Comparison of ENCODE assay signal across 9 mouse cellular contexts in genomic region chr2:43902403-43902973, GRCm38 (mm10).
DNase-seq lines count a peak whose midpoint lies in the region; ATAC-seq and TF ChIP-seq lines count a peak whose summit lies in the region.
"Had no signal": no experiment of that assay in that cellular context is flagged by ENCODE, and none has a peak within 500 bp of the region (broad histone marks: within the 10 kb centered on the region; RNA-seq: fewer than 3 reads in every experiment).

No protein-coding gene starts in this region.

- H3K27ac ChIP-seq in forebrain, postnatal 0 days (ENCODE audit: low read depth, low read length): no peak overlapping the region
- no peak overlapping the region for H3K27ac ChIP-seq in hindbrain, embryonic 10.5 days
- H3K27ac ChIP-seq in layer of hippocampus, adult 2 months: no peak overlapping the region
- H3K27ac ChIP-seq in lung, postnatal 0 days (ENCODE audit: low read length): no peak overlapping the region
- H3K27ac ChIP-seq: liver, embryonic 15.5 days had no signal

- TF ChIP-seq EP300 in lung, postnatal 0 days (IDR thresholded peaks at IDR 0.05): no peak

- peak; percentile 84 for ATAC-seq in G1E (ENCODE audit: extremely low read depth, insufficient number of reproducible peaks, low FRiP score, poor library complexity, severe bottlenecking)
- peak; percentile 92 for ATAC-seq in forebrain, postnatal 0 days
- peak; percentile 60 for ATAC-seq in lung, postnatal 0 days

- no peak for DNase-seq in G1E (ENCODE audit: low spot score)
- peak; percentile 47 for DNase-seq in cerebellum, adult 11 months
- peak; percentile 90 for DNase-seq in forebrain, postnatal 0 days
- DNase-seq in hindbrain, embryonic 10.5 days (ENCODE audit: low spot score): peak; percentile 70
- DNase-seq in layer of hippocampus, adult 2 months (ENCODE audit: low spot score in 2 of 2): peak; percentile 79
- peak; percentile 90 for DNase-seq in lung, postnatal 0 days (ENCODE audit: low spot score)
- peak; percentile 48 for DNase-seq in retina, adult 2 months (ENCODE audit: low read depth, low spot score)
- peak; percentile 73 for DNase-seq in thymus, postnatal 14 days

- WGBS in forebrain, postnatal 0 days: 11% methylated on average over 7 of the region's 7 CpGs
- WGBS in hindbrain, embryonic 10.5 days: 30% methylated on average over 7 of the region's 7 CpGs
- WGBS in lung, postnatal 0 days: 17% methylated on average over 7 of the region's 7 CpGs

- H3K27me3 ChIP-seq in G1E (ENCODE audit: insufficient read depth, low read length): no peaks in the 10 kb centered on the region
- no peaks in the 10 kb centered on the region for H3K27me3 ChIP-seq in forebrain, postnatal 0 days (ENCODE audit: insufficient read depth, low read length)
- no peaks in the 10 kb centered on the region for H3K27me3 ChIP-seq in hindbrain, embryonic 10.5 days (ENCODE audit: insufficient read depth, poor library complexity, severe bottlenecking)
- H3K27me3 ChIP-seq in lung, postnatal 0 days (replicated peaks; ENCODE audit: insufficient read depth, low read length): no peaks in the 10 kb centered on the region
- H3K27me3 ChIP-seq: liver, embryonic 15.5 days had no signal

- H3K36me3 ChIP-seq in G1E (replicated peaks): no peaks in the 10 kb centered on the region
- H3K36me3 ChIP-seq in forebrain, postnatal 0 days (ENCODE audit: insufficient read depth): no peaks in the 10 kb centered on the region
- H3K36me3 ChIP-seq in hindbrain, embryonic 10.5 days: no peaks in the 10 kb centered on the region
- H3K36me3 ChIP-seq in lung, postnatal 0 days (ENCODE audit: insufficient read depth, low read length): no peaks in the 10 kb centered on the region
- H3K36me3 ChIP-seq: liver, embryonic 15.5 days had no signal

- H3K4me2 ChIP-seq in forebrain, postnatal 0 days (ENCODE audit: low read depth): no peak overlapping the region
- H3K4me2 ChIP-seq in lung, postnatal 0 days (replicated peaks; ENCODE audit: low read depth, low read length): no peak overlapping the region
- H3K4me2 ChIP-seq: liver, embryonic 15.5 days had no signal

- TF ChIP-seq CTCF in G1E (IDR thresholded peaks at IDR 0.05; ENCODE audit: low read depth, low read length): peak; percentile 58
- TF ChIP-seq CTCF in forebrain, postnatal 0 days (IDR thresholded peaks at IDR 0.05; ENCODE audit: low read depth): peak; percentile 89
- peak; percentile 96 for TF ChIP-seq CTCF in layer of hippocampus, adult 2 months (conservative IDR thresholded peaks at IDR 0.05)
- TF ChIP-seq CTCF in lung, postnatal 0 days (IDR thresholded peaks at IDR 0.05): peak; percentile 86

- H3K4me1 ChIP-seq in G1E (ENCODE audit: insufficient read depth, low read depth, low read length): 0 out of 2 replicates have a peak, but pooled peaks cover 3% of the 10 kb centered on the region
- H3K4me1 ChIP-seq in forebrain, postnatal 0 days (ENCODE audit: insufficient read depth): no peaks in the 10 kb centered on the region
- no peaks in the 10 kb centered on the region for H3K4me1 ChIP-seq in hindbrain, embryonic 10.5 days (replicated peaks)
- H3K4me1 ChIP-seq in lung, postnatal 0 days (ENCODE audit: insufficient read depth, low read depth, low read length): no peaks in the 10 kb centered on the region
- H3K4me1 ChIP-seq: liver, embryonic 15.5 days had no signal

- no peak overlapping the region for H3K4me3 ChIP-seq in G1E (ENCODE audit: low read depth, low read length)
- H3K4me3 ChIP-seq in forebrain, postnatal 0 days (ENCODE audit: low read depth, low read length): no peak overlapping the region
- no peak overlapping the region for H3K4me3 ChIP-seq in hindbrain, embryonic 10.5 days
- H3K4me3 ChIP-seq in layer of hippocampus, adult 2 months: no peak overlapping the region
- no peak overlapping the region for H3K4me3 ChIP-seq in lung, postnatal 0 days (ENCODE audit: low read depth, low read length)
- H3K4me3 ChIP-seq: liver, embryonic 15.5 days had no signal

- no peaks in the 10 kb centered on the region for H3K9me3 ChIP-seq in G1E (replicated peaks)
- H3K9me3 ChIP-seq in forebrain, postnatal 0 days (ENCODE audit: low read length): no peaks in the 10 kb centered on the region
- no peaks in the 10 kb centered on the region for H3K9me3 ChIP-seq in hindbrain, embryonic 10.5 days
- no peaks in the 10 kb centered on the region for H3K9me3 ChIP-seq in lung, postnatal 0 days (ENCODE audit: low read length)
- H3K9me3 ChIP-seq: liver, embryonic 15.5 days had no signal

- H3K9ac ChIP-seq in forebrain, postnatal 0 days: no peak overlapping the region
- H3K9ac ChIP-seq in lung, postnatal 0 days (replicated peaks; ENCODE audit: low read depth): no peak overlapping the region
- H3K9ac ChIP-seq: liver, embryonic 15.5 days had no signal
